In genomic region chr9:94738555-94739427, GRCm38 (mm10) we compare ENCODE assay signal across 9 mouse cellular contexts.
DNase-seq lines count a peak whose midpoint lies in the region; ATAC-seq and TF ChIP-seq lines count a peak whose summit lies in the region.
"Had no signal": no experiment of that assay in that cellular context is flagged by ENCODE, and none has a peak within 500 bp of the region (broad histone marks: within the 10 kb centered on the region; RNA-seq: fewer than 3 reads in every experiment).

No protein-coding gene starts in this region.

- H3K27me3 ChIP-seq in E14TG2a.4 (ENCODE audit: insufficient read depth, low read length) = no peaks in the 10 kb centered on the region
- H3K27me3 ChIP-seq in lung, embryonic 15.5 days = no peaks in the 10 kb centered on the region
- H3K27me3 ChIP-seq: heart, embryonic 15.5 days had no signal

- H3K4me3 ChIP-seq in E14TG2a.4 (replicated peaks; ENCODE audit: low read length) = no peak overlapping the region
- H3K4me3 ChIP-seq in lung, embryonic 15.5 days = no peak overlapping the region
- H3K4me3 ChIP-seq: heart, embryonic 15.5 days had no signal

- peak; percentile 78 for TF ChIP-seq CTCF in E14TG2a.4 (conservative IDR thresholded peaks at IDR 0.05; ENCODE audit: low read length)

- no peak overlapping the region for H3K4me2 ChIP-seq in lung, embryonic 15.5 days
- H3K4me2 ChIP-seq: heart, embryonic 15.5 days had no signal

- H3K9ac ChIP-seq in lung, embryonic 15.5 days = no peak overlapping the region
- H3K9ac ChIP-seq: heart, embryonic 15.5 days had no signal

- H3K4me1 ChIP-seq in E14TG2a.4 (replicated peaks; ENCODE audit: low read depth, low read length) = peaks cover 19% of the 10 kb centered on the region
- H3K4me1 ChIP-seq in lung, embryonic 15.5 days = peaks cover 9% of the 10 kb centered on the region; the same call in 1 of the 2 replicates
- H3K4me1 ChIP-seq: heart, embryonic 15.5 days had no signal

- peak; percentile 91 for DNase-seq in adipocyte (ENCODE audit: low spot score)
- peak; percentile 78 to 82 for DNase-seq in kidney, postnatal 4 days
- peak; percentile 90 for DNase-seq in retina, embryonic 14.5 days (ENCODE audit: low spot score)

- WGBS in lung, embryonic 15.5 days = 35% methylated on average over 6 of the region's 6 CpGs

- H3K27ac ChIP-seq in lung, embryonic 15.5 days = no peak overlapping the region
- H3K27ac ChIP-seq: heart, embryonic 15.5 days had no signal

- no peaks in the 10 kb centered on the region for H3K36me3 ChIP-seq in E14TG2a.4 (ENCODE audit: insufficient read depth, low read length)
- H3K36me3 ChIP-seq in lung, embryonic 15.5 days = no peaks in the 10 kb centered on the region
- H3K36me3 ChIP-seq: heart, embryonic 15.5 days had no signal

- ATAC-seq in common myeloid progenitor, adult 5-6 weeks (replicated peaks; ENCODE audit: low read depth, poor library complexity, severe bottlenecking) = peak; percentile 67
- ATAC-seq in granulocyte monocyte progenitor cell, adult 5-6 weeks (replicated peaks; ENCODE audit: poor library complexity, severe bottlenecking) = peak; percentile 64; the same call in 1 of the 2 replicates
- peak; percentile 47; the same call in 1 of the 2 replicates for ATAC-seq in lung, embryonic 15.5 days (ENCODE audit: borderline replicate concordance, extremely low read depth, low FRiP score, low TSS enrichment)
- ATAC-seq in monocyte, adult 5-6 weeks (replicated peaks; ENCODE audit: insufficient number of reproducible peaks, low FRiP score, low TSS enrichment, poor library complexity, severe bottlenecking) = no peak

- no peaks in the 10 kb centered on the region for H3K9me3 ChIP-seq in E14TG2a.4 (ENCODE audit: low read length)
- no peaks in the 10 kb centered on the region for H3K9me3 ChIP-seq in lung, embryonic 15.5 days
- H3K9me3 ChIP-seq: heart, embryonic 15.5 days had no signal
